Mouse (Mus musculus) forebrain, embryonic 15.5 days (tissue): ENCODE measurements at regions not wholly inside any gene's neighbourhood (a gene's known extent, or its start where the extent isn't known, plus 50 kb on each side); places are given as distances from the start of the nearest gene placed in this dataset.
A peak's percentile ranks its signal among the peaks of the same experiment; 100 is the strongest.
"Not testable (repeated sequence)": the region's sequence is repeated elsewhere in the genome, so short reads cannot be mapped to it uniquely, and the experiment has no call there.

Experiments
- ATAC-seq: fragments of 200-750 bp; cut with Nextera tagmentation; replicated peaks from 2 replicates; pipeline ENCODE4 v1.8.0; 2017; ENCODE audit warnings: mild to moderate bottlenecking, moderate TSS enrichment, moderate library complexity
- H3K27ac ChIP-seq: fragments of 300-500 bp; sonication (generic); replicated peaks from 2 replicates; pipeline ENCODE4 v1.5.1; 2015; ENCODE audit warnings: mild to moderate bottlenecking, inconsistent platforms
- H3K27me3 ChIP-seq: fragments of 300-500 bp; sonication (generic); 2 replicates; pipeline ENCODE4 v1.6.1; 2015; ENCODE audit warnings: inconsistent platforms
- H3K36me3 ChIP-seq: fragments of 300-500 bp; sonication (generic); 2 replicates; pipeline ENCODE4 v1.6.1; 2015; ENCODE audit warnings: mild to moderate bottlenecking, inconsistent platforms
- H3K4me1 ChIP-seq: fragments of 300-500 bp; sonication (generic); 2 replicates; pipeline ENCODE4 v1.6.1; 2015; ENCODE audit warnings: inconsistent platforms
- H3K4me2 ChIP-seq: fragments of 300-500 bp; sonication (generic); replicated peaks from 2 replicates; pipeline ENCODE4 v1.6.1; 2015; ENCODE audit warnings: mild to moderate bottlenecking, inconsistent platforms
- H3K4me3 ChIP-seq: fragments of 300-500 bp; sonication (generic); 2 replicates; pipeline ENCODE4 v1.5.1; 2015; ENCODE audit warnings: mild to moderate bottlenecking, inconsistent platforms
- H3K9ac ChIP-seq: fragments of 300-500 bp; sonication (generic); replicated peaks from 2 replicates; pipeline ENCODE4 v1.6.1; 2015; ENCODE audit warnings: mild to moderate bottlenecking, inconsistent platforms
- H3K9me3 ChIP-seq: fragments of 300-500 bp; sonication (generic); 2 replicates; pipeline ENCODE4 v1.6.1; 2016; ENCODE audit warnings: inconsistent platforms
- whole genome bisulfite sequencing: fragments of 180-500 bp; shearing (Covaris S2); methylation state at CpG from one replicate; pipeline ENCODE4 v1.1.7; 2015; ENCODE audit warnings: mixed read lengths; 5-methylcytosine and 5-hydroxymethylcytosine counted together

DNA sequence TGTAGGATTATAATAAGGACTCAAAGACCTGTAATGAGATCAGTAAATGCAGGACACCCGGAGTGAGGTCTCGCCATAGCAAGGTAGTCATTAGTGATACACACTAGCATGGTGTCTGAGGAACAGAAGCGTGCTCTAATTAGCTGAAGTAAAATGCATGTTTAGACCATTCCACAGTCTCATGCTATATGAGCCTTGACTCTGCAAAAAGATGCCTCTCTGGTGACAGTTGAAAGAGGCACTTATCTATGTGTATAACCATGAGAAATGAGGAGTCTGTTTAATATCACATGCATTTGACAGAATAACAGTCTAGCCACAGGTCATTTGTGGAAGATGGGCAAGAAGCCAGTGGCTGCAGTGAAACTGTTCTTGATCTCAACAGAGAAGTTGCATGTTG lies 232.1 kb upstream of the Pex5l start:
- WGBS, result 23% methylated on average over 3 of the region's 3 CpGs
- Histone ChIP-seq H3K4me2 (no peak overlapping the region), H3K36me3 (no peaks in the 10 kb centered on the region), H3K9me3 (no peaks in the 10 kb centered on the region), H3K27me3 (no peaks in the 10 kb centered on the region), H3K4me3 (no peak overlapping the region), H3K9ac (no peak overlapping the region), H3K4me1 (no peaks in the 10 kb centered on the region), H3K27ac (no peak overlapping the region)
- ATAC-seq, result no peak

GRCm38 (mm10) chr3:33372806-33373205 lies 229.8 kb upstream of the Pex5l start:
- ATAC-seq, result no peak
- H3K9me3 ChIP-seq, result no peaks in the 10 kb centered on the region
- no peaks in the 10 kb centered on the region for H3K36me3 ChIP-seq
- no peak overlapping the region for H3K4me2 ChIP-seq
- 75% methylated on average over 1 of the region's 1 CpGs for WGBS
- no peak overlapping the region for H3K4me3 ChIP-seq
- no peak overlapping the region for H3K27ac ChIP-seq
- H3K4me1 ChIP-seq, result no peaks in the 10 kb centered on the region
- no peaks in the 10 kb centered on the region for H3K27me3 ChIP-seq
- H3K9ac ChIP-seq, result no peak overlapping the region

DNA sequence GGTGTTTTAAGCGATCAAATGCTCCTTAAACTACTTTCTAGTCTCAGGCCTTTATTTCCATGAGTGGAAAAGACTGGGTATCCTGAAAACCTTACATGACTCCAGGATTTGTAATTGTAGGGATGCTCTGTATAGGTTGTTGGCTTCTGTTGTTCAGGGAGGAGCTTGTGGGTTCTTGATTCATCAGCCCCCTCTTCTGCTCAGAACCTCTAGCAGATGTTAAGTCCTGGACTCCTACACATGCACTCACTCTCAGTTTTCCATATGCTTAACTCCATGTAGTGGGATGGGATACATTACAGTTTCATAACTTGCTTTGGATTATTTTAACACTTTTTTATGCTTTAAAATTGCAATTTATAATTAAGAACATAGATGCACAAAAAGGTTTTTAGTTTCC lies 220.5 kb upstream of the Pex5l start:
- no peak overlapping the region for H3K27ac ChIP-seq
- H3K36me3 ChIP-seq, result no peaks in the 10 kb centered on the region
- no peak for ATAC-seq
- WGBS, result 95% methylated on average over 1 of the region's 1 CpGs
- no peak overlapping the region for H3K4me2 ChIP-seq
- H3K4me1 ChIP-seq, result no peaks in the 10 kb centered on the region
- H3K4me3 ChIP-seq, result no peak overlapping the region
- no peaks in the 10 kb centered on the region for H3K9me3 ChIP-seq
- H3K9ac ChIP-seq, result no peak overlapping the region
- H3K27me3 ChIP-seq, result no peaks in the 10 kb centered on the region

- H3K9me3 ChIP-seq, result no peaks in the 10 kb centered on the region
- no peak for ATAC-seq
- H3K36me3 ChIP-seq, result no peaks in the 10 kb centered on the region
- H3K4me1 ChIP-seq, result no peaks in the 10 kb centered on the region
- H3K27ac ChIP-seq, result no peak overlapping the region
- H3K9ac ChIP-seq, result no peak overlapping the region
- H3K4me3 ChIP-seq, result no peak overlapping the region
- H3K4me2 ChIP-seq, result no peak overlapping the region
- no peaks in the 10 kb centered on the region for H3K27me3 ChIP-seq
- 96% methylated on average over 2 of the region's 2 CpGs for WGBS
Measured at GRCm38 (mm10) chr3:33360030-33360429, 217.0 kb upstream of the Pex5l start.

- Histone ChIP-seq H3K36me3 (no peaks in the 10 kb centered on the region), H3K27me3 (no peaks in the 10 kb centered on the region), H3K4me2 (no peak overlapping the region), H3K27ac (no peak overlapping the region), H3K4me3 (no peak overlapping the region), H3K9me3 (no peaks in the 10 kb centered on the region), H3K9ac (no peak overlapping the region), H3K4me1 (no peaks in the 10 kb centered on the region)
- WGBS, result 97% methylated on average over 2 of the region's 2 CpGs
- no peak for ATAC-seq
Measured at GRCm38 (mm10) chr3:33353860-33354259, 210.8 kb upstream of the Pex5l start.

GRCm38 (mm10) chr3:33350986-33351385 lies 207.9 kb upstream of the Pex5l start:
- no peak overlapping the region for H3K9ac ChIP-seq

DNA sequence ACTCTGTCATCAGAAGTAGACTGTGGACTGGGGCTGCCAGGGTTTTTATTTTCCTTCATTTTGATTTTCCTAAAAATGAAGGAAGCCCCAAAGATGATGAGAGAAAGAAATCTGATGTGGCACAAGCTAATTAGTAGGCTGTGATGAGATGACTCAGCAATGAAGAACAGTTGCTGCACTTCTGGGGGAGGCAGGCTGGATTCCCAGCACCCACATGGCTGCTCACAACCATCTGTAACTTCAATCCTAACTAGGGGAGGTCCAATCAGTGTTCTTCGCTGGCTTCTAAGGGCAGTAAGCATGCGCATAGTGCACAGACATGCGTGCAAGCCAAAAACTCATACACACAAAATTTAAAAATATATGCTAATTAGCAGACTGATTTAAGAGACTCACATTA lies 191.0 kb upstream of the Pex5l start:
- Histone ChIP-seq H3K4me1 (no peaks in the 10 kb centered on the region), H3K4me3 (no peak overlapping the region), H3K36me3 (no peaks in the 10 kb centered on the region), H3K4me2 (no peak overlapping the region), H3K9me3 (no peaks in the 10 kb centered on the region), H3K9ac (no peak overlapping the region), H3K27me3 (no peaks in the 10 kb centered on the region), H3K27ac (no peak overlapping the region)
- WGBS, result 92% methylated on average over 3 of the region's 3 CpGs
- ATAC-seq, result no peak

More at GRCm38 (mm10) chr3:33350986-33351385, 207.9 kb upstream of the Pex5l start:
- no peaks in the 10 kb centered on the region for H3K36me3 ChIP-seq
- no peaks in the 10 kb centered on the region for H3K9me3 ChIP-seq
- H3K4me1 ChIP-seq, result no peaks in the 10 kb centered on the region
- H3K27me3 ChIP-seq, result no peaks in the 10 kb centered on the region
- no peak for ATAC-seq
- 56% methylated on average over 6 of the region's 6 CpGs for WGBS
- no peak overlapping the region for H3K4me3 ChIP-seq
- no peak overlapping the region for H3K27ac ChIP-seq
- H3K4me2 ChIP-seq, result no peak overlapping the region

- WGBS, result 94% methylated on average over 1 of the region's 1 CpGs
- H3K9me3 ChIP-seq, H3K4me1 ChIP-seq, ATAC-seq, H3K27ac ChIP-seq, H3K27me3 ChIP-seq, H3K9ac ChIP-seq, H3K4me3 ChIP-seq, H3K36me3 ChIP-seq, H3K4me2 ChIP-seq: not testable (repeated sequence)
Measured at GRCm38 (mm10) chr3:33317691-33318090, 174.6 kb upstream of the Pex5l start.

GRCm38 (mm10) chr3:33312230-33312825 lies 169.3 kb upstream of the Pex5l start:
- ATAC-seq, result peak; percentile 84
- H3K36me3 ChIP-seq, result no peaks in the 10 kb centered on the region
- no peak overlapping the region for H3K27ac ChIP-seq
- H3K9me3 ChIP-seq, result no peaks in the 10 kb centered on the region
- WGBS, result 69% methylated on average over 3 of the region's 3 CpGs
- no peak overlapping the region for H3K9ac ChIP-seq
- no peaks in the 10 kb centered on the region for H3K27me3 ChIP-seq
- no peak overlapping the region for H3K4me2 ChIP-seq
- H3K4me1 ChIP-seq, result no peaks in the 10 kb centered on the region
- H3K4me3 ChIP-seq, result no peak overlapping the region

DNA sequence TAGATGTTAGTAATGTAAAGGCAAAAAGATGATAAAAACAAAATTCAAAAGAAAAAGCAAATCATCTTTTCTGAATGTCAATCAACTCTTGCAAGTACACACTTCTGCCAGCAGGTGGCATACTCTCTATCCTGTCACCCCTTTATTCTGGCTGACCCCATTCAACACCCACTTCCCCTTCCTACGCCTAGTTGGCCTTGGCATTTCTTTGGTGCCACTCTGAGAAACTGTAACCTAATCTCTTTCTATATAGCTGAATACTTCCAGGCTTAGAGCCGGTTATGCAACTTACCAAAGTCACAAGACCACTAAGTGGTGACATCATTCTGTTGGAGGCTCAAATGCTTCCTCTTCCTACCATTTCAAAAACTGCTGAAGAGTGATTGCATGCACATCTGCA lies 165.2 kb upstream of the Pex5l start:
- 33% methylated on average over 2 of the region's 2 CpGs for WGBS
- no peak overlapping the region for H3K4me3 ChIP-seq
- no peaks in the 10 kb centered on the region for H3K36me3 ChIP-seq
- ATAC-seq, result no peak
- no peaks in the 10 kb centered on the region for H3K9me3 ChIP-seq
- no peak overlapping the region for H3K27ac ChIP-seq
- H3K4me2 ChIP-seq, result no peak overlapping the region
- H3K9ac ChIP-seq, result no peak overlapping the region
- no peaks in the 10 kb centered on the region for H3K4me1 ChIP-seq
- no peaks in the 10 kb centered on the region for H3K27me3 ChIP-seq

- Histone ChIP-seq H3K27me3 (no peaks in the 10 kb centered on the region), H3K9me3 (no peaks in the 10 kb centered on the region), H3K4me3 (no peak overlapping the region), H3K27ac (no peak overlapping the region), H3K36me3 (no peaks in the 10 kb centered on the region), H3K4me2 (no peak overlapping the region), H3K4me1 (no peaks in the 10 kb centered on the region), H3K9ac (no peak overlapping the region)
- no peak for ATAC-seq
Measured at GRCm38 (mm10) chr3:33306169-33306568, 163.1 kb upstream of the Pex5l start.

- H3K9ac ChIP-seq, result no peak overlapping the region
- no peak overlapping the region for H3K4me3 ChIP-seq
- no peak overlapping the region for H3K4me2 ChIP-seq
- whole genome bisulfite sequencing, result 71% methylated on average over 2 of the region's 2 CpGs
- no peak for ATAC-seq
- H3K27ac ChIP-seq, result no peak overlapping the region
- H3K36me3 ChIP-seq, result no peaks in the 10 kb centered on the region
- no peaks in the 10 kb centered on the region for H3K9me3 ChIP-seq
- no peaks in the 10 kb centered on the region for H3K4me1 ChIP-seq
- H3K27me3 ChIP-seq, result no peaks in the 10 kb centered on the region
Measured at GRCm38 (mm10) chr3:33305756-33306155, 162.7 kb upstream of the Pex5l start.

DNA sequence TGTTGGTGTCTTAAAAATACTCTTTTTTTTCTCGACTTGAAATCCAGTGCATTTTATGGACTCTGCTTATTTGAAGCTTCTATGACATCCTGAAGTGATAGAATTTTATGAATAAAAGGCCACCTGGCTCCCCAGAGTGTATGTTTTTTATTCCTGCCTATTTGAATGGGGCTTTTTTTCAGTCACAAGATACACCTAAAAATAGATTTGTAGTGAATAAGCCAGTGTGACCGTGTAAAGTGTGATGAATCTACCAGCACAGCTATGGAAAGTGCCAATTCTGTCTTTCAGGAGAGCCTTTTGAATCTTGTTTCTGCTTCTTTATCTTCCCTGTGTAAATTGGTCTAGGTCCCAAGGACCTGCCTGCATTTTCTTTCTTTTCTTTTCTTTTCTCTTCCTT lies 119.8 kb upstream of the Pex5l start:
- Histone ChIP-seq H3K4me1 (no peaks in the 10 kb centered on the region), H3K27me3 (no peaks in the 10 kb centered on the region), H3K4me3 (no peak overlapping the region), H3K9me3 (no peaks in the 10 kb centered on the region), H3K9ac (no peak overlapping the region), H3K4me2 (no peak overlapping the region), H3K36me3 (no peaks in the 10 kb centered on the region), H3K27ac (no peak overlapping the region)
- ATAC-seq, result no peak
- WGBS, result 65% methylated on average over 2 of the region's 2 CpGs
